Mouse (Mus musculus) CH12.LX (cell line): Measurements from ENCODE around the gene Abca3. TPM values are rescaled to one million over a fixed set of nuclear protein-coding genes. Genes with fewer than 3 reads are reported as not detected.

Experiments
- DNase-seq: peaks from one replicate; pipeline ENCODE4 v3.0.0-alpha.2; 2013; ENCODE audit errors: extremely low read depth
- H3K27ac ChIP-seq: 2 replicates; pipeline ENCODE4 v1.5.1; 2012; ENCODE audit warnings: low read depth, mild to moderate bottlenecking, control low read depth, moderate library complexity; ENCODE audit not compliant: insufficient read depth
- H3K27me3 ChIP-seq: replicated peaks from 2 replicates; pipeline ENCODE3; 2012; ENCODE audit warnings: inconsistent platforms
- H3K36me3 ChIP-seq, 2 experiments: replicated peaks in 1 of 2; 2 replicates each; pipeline versions ENCODE3 to v1.6.1; 2012; ENCODE audit warnings: inconsistent platforms in 1 of 2, low read length in 1 of 2, mild to moderate bottlenecking in 1 of 2, mixed read lengths in 1 of 2, moderate library complexity in 1 of 2; ENCODE audit not compliant: control insufficient read depth in 1 of 2, insufficient read depth in 1 of 2
- H3K4me1 ChIP-seq, 2 experiments: 2 replicates each; pipeline ENCODE4 v1.6.1; 2012; ENCODE audit warnings: inconsistent platforms in 1 of 2, moderate library complexity in 1 of 2; ENCODE audit not compliant: insufficient read depth in 2 of 2, control insufficient read depth in 1 of 2
- H3K4me2 ChIP-seq: 2 replicates; pipeline ENCODE4 v1.6.1; 2012; ENCODE audit warnings: low read depth, mild to moderate bottlenecking, control low read depth; ENCODE audit not compliant: poor library complexity, insufficient read depth, severe bottlenecking
- H3K4me3 ChIP-seq, 3 experiments: fragments of 150-350 bp in 1 of 3; sonication (generic) in 1 of 3; replicated peaks in 1 of 3; 2 replicates each; pipeline versions ENCODE3 to v1.5.1; 2011 to 2012; ENCODE audit warnings: low read depth in 2 of 3, low read length in 2 of 3, mild to moderate bottlenecking in 2 of 3, moderate library complexity in 2 of 3, control low read depth in 1 of 3, improper control_type of control experiment in 1 of 3, inconsistent platforms in 1 of 3, mixed read lengths in 1 of 3; ENCODE audit not compliant: poor library complexity in 1 of 3
- H3K79me2 ChIP-seq: replicated peaks from 2 replicates; pipeline ENCODE4 v1.6.1; 2012; ENCODE audit warnings: mild to moderate bottlenecking, moderate library complexity; ENCODE audit not compliant: control insufficient read depth, poor library complexity, insufficient read depth, severe bottlenecking; ENCODE audit errors: extremely low read depth
- H3K9ac ChIP-seq: 2 replicates; pipeline ENCODE4 v1.6.1; 2012; ENCODE audit warnings: low read depth, mild to moderate bottlenecking, control low read depth, moderate library complexity; ENCODE audit not compliant: insufficient read depth
- H3K9me3 ChIP-seq: replicated peaks from 2 replicates; pipeline ENCODE3; 2012; ENCODE audit warnings: low read length, inconsistent platforms, mixed read lengths
- BHLHE40 ChIP-seq: IDR thresholded peaks from 2 replicates; pipeline ENCODE4 v1.6.1; 2011; ENCODE audit warnings: mild to moderate bottlenecking, low read depth, low read length, improper control_type of control experiment
- CTCF ChIP-seq, 2 experiments: IDR thresholded peaks in 1 of 2; conservative IDR thresholded peaks in 1 of 2; 2 replicates each; pipeline ENCODE4 v1.5.1; 2011 to 2012; ENCODE audit warnings: low read depth in 2 of 2, low read length in 2 of 2, improper control_type of control experiment in 1 of 2, inconsistent platforms in 1 of 2, mild to moderate bottlenecking in 1 of 2, moderate library complexity in 1 of 2
- GABPA ChIP-seq: IDR thresholded peaks from 2 replicates; pipeline ENCODE4 v1.6.1; 2012; ENCODE audit warnings: low read depth, low read length, improper control_type of control experiment, inconsistent platforms; ENCODE audit not compliant: insufficient replicate concordance
- HCFC1 ChIP-seq: IDR thresholded peaks from 2 replicates; pipeline ENCODE4 v1.6.1; 2012; ENCODE audit warnings: low read depth, mild to moderate bottlenecking, inconsistent platforms, low read length, improper control_type of control experiment
- IRF4 ChIP-seq: IDR thresholded peaks from 2 replicates; pipeline ENCODE4 v1.6.1; 2014; ENCODE audit warnings: low read depth, mild to moderate bottlenecking, inconsistent platforms, low read length, improper control_type of control experiment
- KAT2A ChIP-seq: IDR thresholded peaks from 2 replicates; pipeline ENCODE4 v1.6.1; 2012; ENCODE audit warnings: low read length, improper control_type of control experiment, inconsistent platforms; ENCODE audit not compliant: insufficient replicate concordance
- POLR2AphosphoS2 ChIP-seq: IDR thresholded peaks from 2 replicates; pipeline ENCODE4 v1.6.1; 2011; ENCODE audit warnings: low read depth, low read length, improper control_type of control experiment
- RAD21 ChIP-seq: IDR thresholded peaks from 2 replicates; pipeline ENCODE4 v1.6.1; 2011; ENCODE audit warnings: low read depth, mild to moderate bottlenecking, low read length, improper control_type of control experiment, moderate library complexity
- RCOR1 ChIP-seq: conservative IDR thresholded peaks from 2 replicates; pipeline ENCODE4 v1.6.1; 2012; ENCODE audit warnings: low read depth, mild to moderate bottlenecking, inconsistent platforms, low read length, improper control_type of control experiment
- SMC3 ChIP-seq: IDR thresholded peaks from 2 replicates; pipeline ENCODE4 v1.6.1; 2011; ENCODE audit warnings: low read depth, low read length, improper control_type of control experiment
- ZC3H11A ChIP-seq: IDR thresholded peaks from 2 replicates; pipeline ENCODE4 v1.6.1; 2012; ENCODE audit warnings: low read depth, mild to moderate bottlenecking, inconsistent platforms, low read length, improper control_type of control experiment
- ZMIZ1 ChIP-seq: IDR thresholded peaks from 2 replicates; pipeline ENCODE4 v1.6.1; 2012; ENCODE audit warnings: low read depth, mild to moderate bottlenecking, inconsistent platforms, low read length, improper control_type of control experiment
- dilution Hi-C: fragments of 300-500 bp; cut with MboI; formaldehyde crosslinking; loops from 2 replicates; pipeline ENCODE4 v1.14.3; 2020; ENCODE audit warnings: low sequenced_read_pairs; ENCODE audit not compliant: extremely low pct_unique_long_range_greater_than_20kb, extremely low pct_ligation_motif_present
- in situ Hi-C: fragments of 300-500 bp; cut with MboI; formaldehyde crosslinking; loops from 3 replicates; pipeline ENCODE4 v1.14.3; 2019; ENCODE audit warnings: low sequenced_read_pairs, low pct_ligation_motif_present, low pct_unique_long_range_greater_than_20kb, mixed read lengths
- polyA plus RNA-seq: library from polyadenylated mRNA; unstranded; fragments of >175 nt; gene quantifications from 2 replicates; pipeline ENCODE4 v1.2.1, GENCODE M21; 2012; ENCODE audit warnings: low read depth; ENCODE audit not compliant: insufficient read length
- total RNA-seq, 2 experiments: library from RNA; depleted of rRNA; stranded (reverse); fragments of 300-350 nt in 1 of 2; fragments of >200 nt in 1 of 2; gene quantifications; 2 replicates each; pipeline ENCODE4 v1.2.3; 2012 to 2014

The Abca3 gene
- total and polyA plus RNA-seq, 3 experiments: 3.9 to 8.7 (median 8.4) TPM

DNA sequence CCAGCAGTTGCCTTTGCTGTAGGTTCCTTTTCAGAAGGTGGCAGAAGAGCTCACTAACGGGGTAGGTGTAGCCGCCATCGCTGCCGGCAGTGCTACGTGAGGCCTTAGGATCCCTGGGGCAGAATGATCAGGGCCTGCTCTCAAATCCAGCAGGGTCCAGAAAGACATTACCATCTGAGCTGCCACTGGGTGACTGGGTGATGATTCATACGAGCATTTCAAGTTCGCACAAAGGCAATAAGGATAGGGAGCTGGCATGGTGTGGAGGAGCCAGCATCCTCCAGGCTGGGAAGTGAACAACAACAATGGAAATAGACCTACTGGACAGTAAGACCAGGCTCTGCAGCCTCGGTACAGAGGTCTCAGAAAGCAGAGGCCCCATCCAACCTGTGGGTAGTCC lies 88.6 kb downstream of the Abca3 start:
- Histone ChIP-seq H3K9ac (no peak overlapping the region), H3K36me3 (peaks cover 88 to 100% of the 10 kb centered on the region in 2 experiments)
- dilution Hi-C loops: no loop called here

DNA sequence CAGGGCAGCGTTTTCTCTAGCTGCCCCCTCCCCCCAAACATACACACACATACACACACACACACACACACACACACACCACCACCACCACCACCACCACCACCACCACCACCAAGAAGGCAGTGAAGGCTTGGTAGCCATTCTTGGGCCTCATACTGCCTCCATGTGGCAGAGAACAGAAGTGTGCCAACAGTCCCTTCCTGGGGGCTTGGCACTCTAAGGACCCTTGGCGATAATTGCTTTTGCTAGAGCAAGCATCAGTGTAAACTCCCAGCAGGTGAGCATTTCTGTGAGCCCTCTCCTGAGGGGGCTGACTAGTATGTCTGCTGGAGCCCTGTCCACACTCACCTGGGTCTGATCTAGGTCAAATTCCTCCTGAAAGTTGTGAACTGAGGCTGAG lies 89.4 kb downstream of the Abca3 start:
- no peak for DNase-seq

More for the DNA sequence above, 88.6 kb downstream of the Abca3 start:
- H3K79me2 ChIP-seq: no peaks in the 10 kb centered on the region
- no peak for DNase-seq
- H3K27ac ChIP-seq: no peak overlapping the region
- H3K27me3 ChIP-seq: no peaks in the 10 kb centered on the region
- no peak overlapping the region for H3K4me2 ChIP-seq
- no peak for TF ChIP-seq BHLHE40
- TF ChIP-seq KAT2A: no peak
- TF ChIP-seq RCOR1: no peak
- 0 out of 2 replicates have a peak, but pooled peaks have one; percentile 1 for TF ChIP-seq ZMIZ1
- H3K4me1 ChIP-seq: no peaks in the 10 kb centered on the region
- in situ Hi-C loops: no loop called here
- H3K9me3 ChIP-seq: no peaks in the 10 kb centered on the region
- H3K4me3 ChIP-seq: no peak overlapping the region

DNA sequence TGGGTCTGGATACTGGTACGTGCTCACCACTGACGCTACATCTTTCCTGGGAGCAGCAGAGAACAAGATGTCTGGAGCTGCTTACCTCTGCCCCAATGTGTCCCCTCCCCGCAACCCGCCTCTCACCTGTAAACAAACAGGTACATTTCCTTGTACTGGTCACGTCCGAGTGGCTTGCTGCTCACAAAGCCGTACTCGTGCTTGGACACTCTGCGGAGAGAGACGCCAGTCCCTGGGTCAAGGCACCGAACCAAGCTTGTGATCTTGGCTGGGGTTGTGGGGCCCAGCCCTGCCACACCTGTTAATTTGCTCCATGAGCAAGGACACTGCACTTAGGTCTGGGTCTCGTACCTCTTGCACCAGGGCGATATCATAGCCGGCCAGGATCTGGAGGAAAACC lies 90.4 kb downstream of the Abca3 start:
- Histone ChIP-seq H3K27ac (no peak overlapping the region), H3K79me2 (no peaks in the 10 kb centered on the region), H3K9ac (no peak overlapping the region), H3K4me2 (no peak overlapping the region), H3K27me3 (no peaks in the 10 kb centered on the region), H3K4me3 (no peak overlapping the region), H3K9me3 (no peaks in the 10 kb centered on the region), H3K36me3 (peaks cover 89 to 100% of the 10 kb centered on the region in 2 experiments), H3K4me1 (peaks cover 0 to 6% of the 10 kb centered on the region in 2 experiments; a peak in 1 of 4 replicates)
- DNase-seq: no peak
- in situ Hi-C loops: no loop called here
- TF ChIP-seq HCFC1: no peak
- no peak for TF ChIP-seq ZC3H11A
- TF ChIP-seq IRF4: no peak
- TF ChIP-seq GABPA: no peak
- dilution Hi-C loops: no loop called here

More for the DNA sequence above, 89.4 kb downstream of the Abca3 start:
- H3K79me2 ChIP-seq: no peaks in the 10 kb centered on the region
- H3K4me2 ChIP-seq: no peak overlapping the region
- dilution Hi-C loops: no loop called here
- peaks cover 87 to 100% of the 10 kb centered on the region in 2 experiments for H3K36me3 ChIP-seq
- no peaks in the 10 kb centered on the region for H3K4me1 ChIP-seq
- no peak overlapping the region for H3K9ac ChIP-seq
- no peak overlapping the region for H3K4me3 ChIP-seq
- TF ChIP-seq POLR2AphosphoS2 (no peak), SMC3 (peak; percentile 14; the same call in 1 of the 2 replicates), CTCF (conservative IDR thresholded peaks at IDR 0.05 in 1 of 2, IDR thresholded peaks at IDR 0.05 in 1 of 2; ENCODE audit: low read depth in 2 of 2, low read length in 2 of 2) (peak in 1 of 2 experiments; percentile 50; a peak in 2 of 4 replicates), BHLHE40 (no peak), RAD21 (peak; percentile 21)
- no peak overlapping the region for H3K27ac ChIP-seq
- no peaks in the 10 kb centered on the region for H3K27me3 ChIP-seq
- in situ Hi-C loops: no loop called here
- H3K9me3 ChIP-seq: no peaks in the 10 kb centered on the region
